Mouse (Mus musculus): ENCODE measurements around the gene Rad51b.

- TF ChIP-seq CTCF (IDR thresholded peaks at IDR 0.05; ENCODE audit: insufficient read depth, low read length) (no peak), POLR2A (IDR thresholded peaks at IDR 0.05; ENCODE audit: borderline replicate concordance, extremely low read depth, low read depth, low read length) (no peak)
These were observed 330.5 kb downstream of the Rad51b start for GRCm38 (mm10) chr12:79627351-79628120.
